Mouse (Mus musculus): ENCODE measurements around the gene Zfp131. TPM values are rescaled to one million over a fixed set of nuclear protein-coding genes. Genes with fewer than 3 reads are reported as not detected.

Gene Zfp131
- total and polyA plus RNA-seq, 2 experiments: 3.1 to 7.9 TPM

GRCm38 (mm10) chr13:119756831-119757230 lies 33.9 kb downstream of the Zfp131 start:
- DNase-seq (ENCODE audit: extremely low read depth, low read depth, low spot score): no peak
- Histone ChIP-seq H3K36me3 (ENCODE audit: control insufficient read depth, insufficient read depth, low read length) (peaks cover 2% of the 10 kb centered on the region; the same call in 1 of the 2 replicates), H3K27me3 (ENCODE audit: control insufficient read depth, insufficient read depth, low read length) (no peaks in the 10 kb centered on the region), H3K79me2 (ENCODE audit: control insufficient read depth, insufficient read depth, low read length) (no peaks in the 10 kb centered on the region), H3K4me3 (ENCODE audit: insufficient read depth, low read depth, low read length) (no peak overlapping the region), H3K9ac (ENCODE audit: low read depth, low read length) (no peak overlapping the region), H3K4me1 (ENCODE audit: control insufficient read depth, insufficient read depth, low read length) (no peaks in the 10 kb centered on the region; the same call in 1 of the 2 replicates), H3K27ac (replicated peaks; ENCODE audit: insufficient read depth, low read depth, low read length) (no peak overlapping the region)
- 64% methylated on average over 5 of the region's 5 CpGs for WGBS
- no peak for TF ChIP-seq CTCF (IDR thresholded peaks at IDR 0.05; ENCODE audit: low read depth, low read length)
- no peak for TF ChIP-seq POLR2A (IDR thresholded peaks at IDR 0.05; ENCODE audit: extremely low read depth, insufficient read depth, low read length)

GRCm38 (mm10) chr13:119755681-119756471 lies 34.8 kb downstream of the Zfp131 start, which contains the start of gene Nim1k:
Gene Nim1k, minus strand, starts transcription at chr13:119755882.
- Histone ChIP-seq H3K79me2 (ENCODE audit: control insufficient read depth, insufficient read depth, low read length) (no peaks in the 10 kb centered on the region), H3K36me3 (ENCODE audit: control insufficient read depth, insufficient read depth, low read length) (peaks cover under 1% of the 10 kb centered on the region; the same call in 1 of the 2 replicates), H3K27ac (replicated peaks; ENCODE audit: insufficient read depth, low read depth, low read length) (peak within 1 kb of the TSS; percentile 72), H3K27me3 (ENCODE audit: control insufficient read depth, insufficient read depth, low read length) (no peaks in the 10 kb centered on the region), H3K9ac (ENCODE audit: low read depth, low read length) (peak within 1 kb of the TSS; percentile 75), H3K4me3 (ENCODE audit: insufficient read depth, low read depth, low read length) (peak within 1 kb of the TSS; percentile 67), H3K4me1 (ENCODE audit: control insufficient read depth, insufficient read depth, low read length) (no peaks in the 10 kb centered on the region; the same call in 1 of the 2 replicates)
- DNase-seq (ENCODE audit: extremely low read depth, low read depth, low spot score): peak; percentile 88
- 0 out of 2 replicates have a peak, but pooled peaks have one; percentile 3 for TF ChIP-seq CTCF (IDR thresholded peaks at IDR 0.05; ENCODE audit: low read depth, low read length)
- TF ChIP-seq POLR2A (IDR thresholded peaks at IDR 0.05; ENCODE audit: extremely low read depth, insufficient read depth, low read length): peak; percentile 82
- WGBS: 3% methylated on average over 43 of the region's 43 CpGs

DNA sequence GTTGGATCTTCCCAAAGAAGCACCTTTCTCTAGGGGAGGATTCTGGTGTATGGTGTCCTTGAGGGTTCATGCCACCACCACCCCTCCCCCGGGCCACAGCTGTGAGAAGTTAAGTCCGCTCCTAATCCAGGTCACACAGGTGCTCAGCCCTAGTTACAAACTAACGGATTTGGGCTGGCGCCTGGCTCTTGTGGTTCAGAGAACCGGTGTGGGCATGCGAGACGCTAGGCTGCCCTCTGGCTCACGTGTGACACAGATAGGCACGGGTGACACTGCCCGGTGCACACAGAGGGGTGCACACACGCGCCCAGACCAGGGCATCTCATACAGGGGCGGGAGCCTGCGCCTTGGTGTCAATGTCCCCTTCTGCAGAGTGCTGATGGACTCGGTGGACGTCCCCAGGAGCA lies 35.5 kb downstream of the Zfp131 start:
- Histone ChIP-seq H3K27me3 (ENCODE audit: control insufficient read depth, insufficient read depth, low read length) (no peaks in the 10 kb centered on the region), H3K27ac (replicated peaks; ENCODE audit: insufficient read depth, low read depth, low read length) (peak overlapping the region; percentile 72), H3K36me3 (ENCODE audit: control insufficient read depth, insufficient read depth, low read length) (no peaks in the 10 kb centered on the region), H3K4me1 (ENCODE audit: control insufficient read depth, insufficient read depth, low read length) (no peaks in the 10 kb centered on the region; the same call in 1 of the 2 replicates), H3K9ac (ENCODE audit: low read depth, low read length) (peak overlapping the region; percentile 75), H3K79me2 (ENCODE audit: control insufficient read depth, insufficient read depth, low read length) (no peaks in the 10 kb centered on the region), H3K4me3 (ENCODE audit: insufficient read depth, low read depth, low read length) (peak overlapping the region; percentile 67)
- peak; percentile 77 for DNase-seq (ENCODE audit: extremely low read depth, low read depth, low spot score)
- no peak for TF ChIP-seq POLR2A (IDR thresholded peaks at IDR 0.05; ENCODE audit: extremely low read depth, insufficient read depth, low read length)
- no peak for TF ChIP-seq CTCF (IDR thresholded peaks at IDR 0.05; ENCODE audit: low read depth, low read length)
- under 1% methylated on average over 16 of the region's 16 CpGs for WGBS

GRCm38 (mm10) chr13:119754635-119755020 lies 36.1 kb downstream of the Zfp131 start:
- Histone ChIP-seq H3K36me3 (ENCODE audit: control insufficient read depth, insufficient read depth, low read length) (no peaks in the 10 kb centered on the region), H3K27me3 (ENCODE audit: control insufficient read depth, insufficient read depth, low read length) (no peaks in the 10 kb centered on the region), H3K27ac (replicated peaks; ENCODE audit: insufficient read depth, low read depth, low read length) (no peak overlapping the region), H3K79me2 (ENCODE audit: control insufficient read depth, insufficient read depth, low read length) (no peaks in the 10 kb centered on the region), H3K4me3 (ENCODE audit: insufficient read depth, low read depth, low read length) (no peak overlapping the region), H3K4me1 (ENCODE audit: control insufficient read depth, insufficient read depth, low read length) (no peaks in the 10 kb centered on the region; the same call in 1 of the 2 replicates), H3K9ac (ENCODE audit: low read depth, low read length) (no peak overlapping the region)
- no peak for TF ChIP-seq POLR2A (IDR thresholded peaks at IDR 0.05; ENCODE audit: extremely low read depth, insufficient read depth, low read length)
- WGBS: 52% methylated on average over 3 of the region's 3 CpGs
- peak; percentile 7 for DNase-seq (ENCODE audit: extremely low read depth, low read depth, low spot score)

GRCm38 (mm10) chr13:119753859-119754634 lies 36.6 kb downstream of the Zfp131 start:
- no peak for TF ChIP-seq POLR2A (IDR thresholded peaks at IDR 0.05; ENCODE audit: extremely low read depth, insufficient read depth, low read length)
- TF ChIP-seq CTCF (IDR thresholded peaks at IDR 0.05; ENCODE audit: low read depth, low read length): no peak
- no peak for DNase-seq (ENCODE audit: extremely low read depth, low read depth, low spot score)
- Histone ChIP-seq H3K9ac (ENCODE audit: low read depth, low read length) (no peak overlapping the region), H3K4me1 (ENCODE audit: control insufficient read depth, insufficient read depth, low read length) (no peaks in the 10 kb centered on the region; the same call in 1 of the 2 replicates), H3K79me2 (ENCODE audit: control insufficient read depth, insufficient read depth, low read length) (no peaks in the 10 kb centered on the region), H3K27ac (replicated peaks; ENCODE audit: insufficient read depth, low read depth, low read length) (no peak overlapping the region), H3K27me3 (ENCODE audit: control insufficient read depth, insufficient read depth, low read length) (no peaks in the 10 kb centered on the region), H3K4me3 (ENCODE audit: insufficient read depth, low read depth, low read length) (no peak overlapping the region), H3K36me3 (ENCODE audit: control insufficient read depth, insufficient read depth, low read length) (no peaks in the 10 kb centered on the region)
- 81% methylated on average over 9 of the region's 9 CpGs for WGBS

All from liver, adult 2 months (tissue).